Mouse (Mus musculus) megakaryocyte, embryonic 14.5 days (primary cell): ENCODE measurements around the gene Lamp2.

Source experiments
- FLI1 ChIP-seq: IDR thresholded peaks from 2 replicates; pipeline ENCODE4 v1.6.1; 2012; ENCODE audit warnings: low read length, inconsistent platforms, mixed read lengths
- GATA1 ChIP-seq: IDR thresholded peaks from 3 replicates; pipeline ENCODE4 v1.6.1; 2012; ENCODE audit warnings: mixed read lengths, low read length, inconsistent platforms, borderline replicate concordance

DNA sequence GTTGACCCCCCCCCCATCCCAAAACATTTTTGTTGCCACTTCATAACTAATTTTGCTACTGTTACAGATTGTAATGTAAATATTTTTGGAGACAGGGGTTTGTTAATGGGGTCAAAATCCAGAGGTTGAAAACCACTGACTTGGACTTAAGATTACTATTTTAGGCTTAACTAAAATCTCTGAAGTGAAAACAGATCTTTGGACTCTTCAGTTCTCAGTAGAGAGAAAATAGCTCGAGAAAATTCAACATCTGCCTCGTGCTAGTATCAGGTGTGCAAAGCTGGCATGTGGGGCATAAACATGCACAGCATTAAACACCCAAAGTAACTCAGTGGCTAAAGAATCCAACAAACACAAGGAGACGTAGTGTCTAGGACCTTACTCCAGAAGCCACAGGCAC, 55.6 kb downstream of the Lamp2 start:
- TF ChIP-seq FLI1 = no peak
- no peak for TF ChIP-seq GATA1
